Mouse (Mus musculus) adrenal gland, postnatal 14 days (tissue): Measurements from ENCODE around the gene Galnt7. TPM values are rescaled to one million over a fixed set of nuclear protein-coding genes. Genes with fewer than 3 reads are reported as not detected.

Source experiments
- DNase-seq: peaks from one replicate; pipeline ENCODE4 v3.0.0; 2021; ENCODE audit warnings: mixed read lengths
- total RNA-seq: library from RNA; stranded (reverse); gene quantifications from 2 replicates; pipeline ENCODE4 v1.2.3, GENCODE M21; 2021

Galnt7 gene
- total RNA-seq, 1 experiment from 2014 or later: 13.3 TPM

- peak; percentile 33 for DNase-seq
Measured at GRCm38 (mm10) chr8:57584416-57585127, 68.3 kb downstream of the Galnt7 start.

GRCm38 (mm10) chr8:57579845-57580244 is 73.0 kb downstream of the Galnt7 start:
- no peak for DNase-seq

GRCm38 (mm10) chr8:57577301-57577700 is 75.5 kb downstream of the Galnt7 start:
- DNase-seq: no peak

- peak; percentile 88 for DNase-seq
Measured at GRCm38 (mm10) chr8:57576238-57576637, 76.6 kb downstream of the Galnt7 start.

- DNase-seq: no peak
Measured at GRCm38 (mm10) chr8:57575336-57575735, 77.5 kb downstream of the Galnt7 start.

- peak; percentile 89 for DNase-seq
Measured at GRCm38 (mm10) chr8:57574398-57574797, 78.4 kb downstream of the Galnt7 start.

- no peak for DNase-seq
Measured at GRCm38 (mm10) chr8:57573844-57574243, 79.0 kb downstream of the Galnt7 start.

GRCm38 (mm10) chr8:57569886-57570285 is 82.9 kb downstream of the Galnt7 start:
- no peak for DNase-seq

- DNase-seq: no peak
Measured at GRCm38 (mm10) chr8:57569400-57569795, 83.4 kb downstream of the Galnt7 start.

GRCm38 (mm10) chr8:57568633-57569399 is 84.0 kb downstream of the Galnt7 start:
- no peak for DNase-seq

- no peak for DNase-seq
Measured at GRCm38 (mm10) chr8:57567998-57568397, 84.8 kb downstream of the Galnt7 start.

GRCm38 (mm10) chr8:57565039-57565438 is 87.8 kb downstream of the Galnt7 start:
- no peak for DNase-seq

GRCm38 (mm10) chr8:57563726-57564125 is 89.1 kb downstream of the Galnt7 start:
- DNase-seq: no peak

- DNase-seq: no peak
Measured at GRCm38 (mm10) chr8:57562741-57563140, 90.1 kb downstream of the Galnt7 start.

- DNase-seq: no peak
Measured at GRCm38 (mm10) chr8:57560926-57561325, 91.9 kb downstream of the Galnt7 start.

- no peak for DNase-seq
Measured at GRCm38 (mm10) chr8:57552102-57553032, 100.5 kb downstream of the Galnt7 start.

GRCm38 (mm10) chr8:57547581-57547980 is 105.3 kb downstream of the Galnt7 start:
- DNase-seq: no peak

- no peak for DNase-seq
Measured at GRCm38 (mm10) chr8:57546834-57547233, 106.0 kb downstream of the Galnt7 start.

- DNase-seq: no peak
Measured at GRCm38 (mm10) chr8:57546401-57546800, 106.4 kb downstream of the Galnt7 start.

GRCm38 (mm10) chr8:57541405-57541804 is 111.4 kb downstream of the Galnt7 start:
- DNase-seq: no peak

- no peak for DNase-seq
Measured at GRCm38 (mm10) chr8:57540951-57541350, 111.9 kb downstream of the Galnt7 start.

- peak; percentile 77 for DNase-seq
Measured at GRCm38 (mm10) chr8:57540110-57540838, 112.6 kb downstream of the Galnt7 start.
